12 mouse cellular contexts compared by ENCODE assay signal in genomic region chr9:102428031-102428430, GRCm38 (mm10).
"Had no signal": no experiment of that assay in that cellular context is flagged by ENCODE, and none has a peak within 500 bp of the region (broad histone marks: within the 10 kb centered on the region; RNA-seq: fewer than 3 reads in every experiment).

No protein-coding gene starts in this region.

- DNase-seq: retina, postnatal 1 day; right cerebral cortex, adult 18-20 months; right cerebral cortex, postnatal 14 days; right cerebral cortex, postnatal 25 days; right cerebral cortex, postnatal 4 days; spleen, adult 18-20 months; thymus, adult 18-20 months; thymus, adult 2 months; thymus, postnatal 14 days; thymus, postnatal 25 days; thymus, postnatal 36 days; thymus, postnatal 4 days had no signal
